Mouse (Mus musculus) left cerebral cortex, adult 8-10 months (tissue): ENCODE measurements around the gene Mark4. TPM values are rescaled to one million over a fixed set of nuclear protein-coding genes. Genes with fewer than 3 reads are reported as not detected.
A peak's percentile ranks its signal among the peaks of the same experiment; 100 is the strongest.

Source experiments
- DNase-seq, 2 experiments: peaks; one replicate each; pipeline ENCODE4 v3.0.0; 2022; ENCODE audit warnings: low spot score in 2 of 2
- total RNA-seq, 4 experiments: library from RNA; stranded (reverse); gene quantifications; 2 replicates each; pipeline ENCODE4 v1.2.4; 2022

Gene Mark4
- total RNA-seq, 4 experiments from 2014 or later = 70.4 to 80.3 (median 76.2) TPM

DNA sequence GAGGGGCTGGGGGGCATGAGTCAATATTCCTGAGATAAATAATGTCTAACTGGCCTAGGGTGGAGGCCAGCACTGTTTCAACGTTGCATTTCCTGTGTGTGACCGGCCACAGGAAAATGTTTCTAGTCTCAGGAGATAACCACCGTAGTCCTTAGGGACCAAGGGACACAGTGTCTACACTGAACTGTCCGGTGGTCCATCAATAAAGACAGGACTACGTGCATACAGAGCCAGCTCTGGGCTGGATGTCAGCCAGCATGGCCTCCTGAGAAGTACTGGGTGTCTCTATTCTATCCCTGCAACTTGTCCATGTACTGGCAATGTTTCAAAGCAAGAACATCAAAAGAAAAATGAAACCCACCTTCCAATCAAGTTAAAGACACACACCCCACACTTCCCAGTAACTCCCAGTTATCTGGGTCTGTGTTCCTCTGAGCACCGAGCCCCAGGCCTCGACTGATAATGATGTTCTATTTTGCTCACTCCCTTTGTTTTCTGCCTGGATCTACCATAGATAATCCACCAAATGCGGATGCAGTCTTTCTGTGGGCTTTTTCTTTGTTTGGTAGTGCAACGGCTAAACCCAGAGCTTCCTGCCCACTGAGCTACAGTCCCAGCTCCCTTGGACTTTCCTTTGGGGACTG is 17.1 kb downstream of the Mark4 start:
- DNase-seq = no peak

DNA sequence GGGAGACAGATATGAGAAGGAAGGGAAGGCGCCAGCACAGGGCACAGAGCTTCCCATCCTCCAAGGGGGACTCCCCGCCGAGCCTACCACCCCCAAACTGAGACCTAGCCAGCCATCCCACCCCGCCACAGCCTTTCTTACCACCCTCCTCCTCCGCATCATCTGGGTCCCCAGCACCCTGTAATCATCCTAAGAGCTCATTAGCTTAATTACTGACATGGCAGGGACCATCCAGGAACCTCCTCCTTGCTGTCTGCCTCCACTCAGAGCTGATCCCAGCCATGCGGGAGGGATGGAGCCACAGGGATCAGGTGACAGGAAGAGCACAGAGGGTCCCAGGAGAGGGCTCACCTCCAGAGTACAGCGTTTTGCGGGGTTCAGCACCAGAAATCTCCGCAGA is 21.6 kb downstream of the Mark4 start:
- DNase-seq = no peak

DNA sequence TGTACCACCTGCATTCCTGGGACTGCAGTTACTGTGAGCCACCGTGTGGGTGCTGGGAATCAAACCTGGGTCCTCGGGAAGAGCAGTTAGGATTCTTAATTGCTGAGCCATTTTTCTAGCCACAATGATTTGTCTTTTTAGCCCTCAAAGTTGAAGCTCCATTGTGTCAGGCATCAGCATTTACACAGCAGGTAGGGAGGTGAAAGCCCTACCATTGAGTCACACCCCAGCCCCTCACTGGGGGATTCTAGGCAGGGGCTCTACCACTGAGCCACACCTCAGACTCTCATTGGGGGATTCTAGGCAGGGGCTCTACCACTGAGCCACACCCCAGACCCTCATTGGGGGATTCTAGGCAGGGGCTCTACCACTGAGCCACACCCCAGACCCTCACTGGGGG is 22.3 kb downstream of the Mark4 start:
- DNase-seq = no peak

DNA sequence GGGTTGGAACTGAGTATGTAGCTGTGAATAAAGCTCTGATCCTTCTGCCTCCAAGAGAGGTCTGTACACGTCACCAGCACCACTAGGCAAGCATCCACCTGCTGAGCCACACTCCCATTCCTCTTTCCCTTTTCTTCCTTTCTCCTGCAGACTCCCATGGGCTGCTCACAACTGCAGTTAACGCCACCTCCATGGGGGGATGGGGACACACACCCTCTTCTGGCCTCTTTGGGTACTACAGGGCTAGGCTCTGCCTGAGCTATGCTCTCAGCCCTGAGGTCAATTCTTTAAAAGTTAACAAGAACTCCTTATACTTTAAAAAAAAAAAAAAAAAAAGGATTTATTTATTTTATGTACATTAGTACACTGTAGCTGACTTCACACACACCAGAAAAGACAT is 26.1 kb downstream of the Mark4 start:
- DNase-seq = no peak

DNA sequence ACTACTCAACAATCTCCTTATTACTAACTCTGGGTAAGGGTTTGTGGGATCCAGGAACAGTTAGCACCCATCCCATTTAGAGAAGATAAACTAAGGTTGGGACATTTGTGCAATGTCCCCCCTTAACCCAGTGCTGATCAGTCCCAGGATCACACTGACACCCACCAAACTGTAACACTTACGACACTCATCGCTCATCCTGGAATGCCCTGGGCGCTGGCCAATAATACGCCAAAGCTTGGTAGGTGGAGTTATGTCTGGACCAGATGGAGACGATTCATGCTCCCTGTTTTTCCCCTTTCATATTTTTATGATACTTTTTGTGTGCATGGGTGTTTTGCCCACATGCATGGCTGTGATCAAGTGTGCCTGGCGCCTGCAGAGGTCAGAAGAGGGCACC is 28.2 kb downstream of the Mark4 start:
- DNase-seq = no peak

DNA sequence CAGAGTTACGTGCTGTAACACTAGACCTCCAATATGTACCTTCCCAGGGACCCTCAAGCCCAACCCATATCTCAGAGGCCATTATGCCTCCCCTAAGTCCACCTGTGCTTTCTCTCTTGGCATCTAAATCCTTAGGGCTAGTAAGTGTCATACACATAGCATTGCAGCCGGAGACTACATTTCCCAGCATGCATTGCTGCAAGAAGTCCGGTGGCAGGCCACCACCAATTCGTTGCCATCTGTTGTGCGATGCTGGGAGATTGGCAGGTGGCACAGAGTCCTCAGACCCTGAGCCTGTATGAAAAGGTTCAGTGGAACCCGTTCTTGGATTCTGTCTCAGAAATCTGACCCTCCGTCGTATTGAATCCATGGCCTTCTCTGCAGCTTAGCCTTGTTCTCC is 28.9 kb downstream of the Mark4 start:
- no peak for DNase-seq

DNA sequence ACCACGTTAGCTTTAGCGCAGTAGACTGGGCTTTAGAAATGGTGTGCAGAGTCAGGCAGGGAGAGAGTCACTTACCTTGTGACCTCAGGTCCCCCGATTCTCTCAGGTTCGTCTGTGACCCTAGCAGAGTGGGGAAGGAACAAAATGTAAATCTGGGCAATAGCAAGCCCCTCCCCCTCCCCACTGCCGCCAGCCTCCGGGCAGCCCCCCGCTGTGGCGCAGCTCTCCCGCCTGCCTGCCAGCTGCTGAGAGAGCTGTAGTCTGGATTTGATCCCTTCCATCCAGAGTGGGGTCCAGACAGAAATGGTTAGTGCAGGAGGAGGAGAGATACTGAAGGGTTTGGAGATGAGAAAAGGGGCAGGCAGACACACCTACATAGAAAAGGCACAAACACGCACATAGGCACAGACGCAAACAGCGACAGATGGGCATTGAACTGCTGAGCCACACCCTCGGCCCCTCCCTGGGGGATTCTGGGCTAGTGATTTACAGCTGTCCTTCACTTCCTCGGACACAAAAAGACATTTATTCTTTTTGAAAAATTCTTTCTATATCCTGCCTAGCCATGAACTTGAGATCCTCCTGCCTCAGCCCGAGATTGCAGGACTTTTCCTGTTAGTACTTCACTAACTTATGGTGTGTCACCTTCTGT is 30.5 kb downstream of the Mark4 start:
- DNase-seq = no peak

DNA sequence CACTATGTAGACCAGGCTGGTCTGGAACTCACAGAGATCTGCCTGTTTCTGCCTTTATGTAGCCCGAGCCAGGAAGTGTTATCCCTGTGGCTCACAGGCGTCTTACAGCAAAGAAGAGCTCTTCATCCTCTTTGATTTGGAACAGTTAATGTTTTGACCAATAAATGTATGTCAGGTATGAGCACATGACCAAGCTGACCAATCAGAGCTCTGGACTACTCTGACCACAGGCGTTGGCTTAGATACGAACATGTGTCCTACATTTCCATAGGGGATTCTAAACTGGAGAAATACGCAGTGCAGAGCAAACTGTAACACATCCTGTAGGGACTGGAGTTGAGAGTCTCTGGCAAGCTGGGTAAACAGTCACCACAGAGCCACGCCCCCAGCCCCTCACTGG is 31.7 kb downstream of the Mark4 start:
- DNase-seq = no peak

DNA sequence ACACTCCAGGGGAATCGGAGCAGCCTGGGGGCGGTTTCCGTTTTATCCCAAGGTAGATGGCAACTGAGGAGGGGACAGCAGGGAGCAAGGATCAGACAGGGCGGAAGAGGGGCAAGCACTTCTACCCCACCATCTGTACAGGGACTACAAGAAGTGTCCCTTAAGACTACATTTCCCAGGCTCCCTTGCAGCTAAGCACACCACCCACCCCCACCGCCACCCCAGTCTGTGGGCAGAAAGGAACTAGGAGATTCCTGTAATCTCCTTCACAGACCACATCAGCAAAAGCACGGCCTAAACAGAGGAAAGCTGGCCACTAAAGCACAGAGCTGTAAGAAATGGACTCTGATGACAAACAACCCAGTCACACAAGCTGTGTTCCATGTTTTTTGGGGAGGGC is 32.3 kb downstream of the Mark4 start:
- no peak for DNase-seq

DNA sequence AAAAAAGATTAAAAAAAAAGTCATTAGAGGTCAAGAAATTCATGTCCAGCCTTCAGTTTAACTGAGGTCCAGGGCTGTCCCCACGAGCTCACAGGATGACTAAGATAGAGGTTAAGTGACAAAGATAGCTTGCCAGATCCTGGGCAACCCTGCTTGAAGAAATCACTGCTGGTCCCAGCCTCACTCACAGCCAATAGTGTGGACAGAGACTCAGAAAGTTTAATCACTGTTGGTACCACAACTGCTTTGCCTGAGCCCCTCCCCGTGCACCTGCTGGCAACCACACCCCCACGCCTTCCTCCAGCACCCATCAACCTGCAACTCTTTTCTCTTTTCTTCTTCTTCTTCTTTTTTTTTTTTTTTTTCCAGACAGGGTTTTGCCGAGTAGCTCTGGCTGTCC is 34.6 kb downstream of the Mark4 start:
- no peak for DNase-seq

DNA sequence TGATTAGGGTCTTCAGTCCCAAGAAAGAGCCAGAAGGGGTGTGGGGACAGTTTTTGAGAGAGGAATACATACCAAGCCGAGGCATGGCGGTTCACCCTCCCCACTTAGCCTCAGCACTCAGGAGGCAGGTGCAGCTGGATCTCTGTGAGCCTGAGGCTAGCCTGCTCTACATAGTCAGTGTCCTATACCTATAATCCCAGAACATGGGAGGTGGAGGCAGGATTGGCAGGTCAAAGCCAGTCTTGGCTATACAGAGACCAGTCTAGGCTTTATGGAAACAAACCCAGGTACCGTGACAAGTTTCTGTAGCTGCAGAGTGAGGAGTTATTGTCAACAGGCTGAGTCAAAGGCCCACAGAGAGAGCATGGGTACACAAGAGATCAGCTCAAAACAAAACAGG is 35.5 kb downstream of the Mark4 start:
- no peak for DNase-seq

DNA sequence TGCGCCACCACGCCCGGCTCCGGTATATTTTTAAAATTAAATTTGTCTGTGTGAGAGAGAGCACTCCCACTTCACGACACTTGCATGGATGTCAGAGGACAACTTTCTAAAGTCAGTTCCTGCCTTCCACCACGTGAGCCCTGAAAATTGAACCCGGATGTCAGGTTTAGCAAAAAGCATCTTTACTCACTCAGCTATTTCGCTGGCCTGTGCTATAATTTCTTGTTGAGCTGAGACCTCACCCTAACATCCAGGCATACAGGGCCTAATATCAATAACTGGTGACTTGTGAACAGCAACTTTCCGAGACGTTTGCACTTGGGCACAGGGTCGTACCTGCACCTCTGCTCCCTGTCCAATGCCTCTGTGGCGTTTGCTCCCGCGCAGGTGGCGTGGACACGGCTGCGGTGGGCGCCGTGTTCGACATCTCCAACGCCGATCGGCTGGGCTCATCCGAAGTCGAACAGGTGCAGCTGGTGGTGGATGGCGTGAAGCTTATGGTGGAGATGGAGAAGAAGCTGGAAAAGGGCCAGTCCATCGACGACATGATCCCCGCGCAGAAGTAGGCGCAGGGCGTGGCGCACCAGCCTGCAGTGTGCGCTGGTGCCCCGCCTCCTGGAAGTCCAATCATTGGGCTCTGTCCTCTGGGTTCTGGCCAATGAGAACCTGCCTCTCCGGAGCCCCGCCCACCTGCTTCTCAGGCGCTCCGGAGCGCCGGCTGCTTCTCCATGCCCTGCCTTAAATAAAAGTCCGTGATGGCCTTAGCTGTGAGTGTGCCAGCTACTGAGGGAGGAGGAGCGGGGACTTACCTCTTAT is 37.6 kb downstream of the Mark4 start:
- peak; percentile 44 to 92 for DNase-seq

DNA sequence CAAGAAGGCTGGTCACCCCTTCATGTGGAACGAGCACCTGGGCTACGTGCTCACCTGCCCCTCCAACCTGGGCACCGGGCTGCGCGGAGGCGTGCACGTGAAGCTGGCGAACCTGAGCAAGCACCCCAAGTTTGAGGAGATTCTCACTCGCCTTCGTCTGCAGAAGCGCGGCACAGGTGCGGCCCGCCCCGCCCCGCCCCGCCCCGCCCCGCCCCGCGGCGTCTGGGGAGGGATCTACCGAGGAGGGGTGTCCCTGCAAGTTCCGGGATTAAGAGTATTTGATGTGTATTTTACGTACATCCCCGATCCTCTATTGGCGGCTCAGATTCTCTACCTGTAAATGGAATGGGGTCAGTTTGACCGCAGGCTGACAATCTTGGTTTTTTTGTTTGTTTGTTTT is 38.5 kb downstream of the Mark4 start:
- DNase-seq = no peak

DNA sequence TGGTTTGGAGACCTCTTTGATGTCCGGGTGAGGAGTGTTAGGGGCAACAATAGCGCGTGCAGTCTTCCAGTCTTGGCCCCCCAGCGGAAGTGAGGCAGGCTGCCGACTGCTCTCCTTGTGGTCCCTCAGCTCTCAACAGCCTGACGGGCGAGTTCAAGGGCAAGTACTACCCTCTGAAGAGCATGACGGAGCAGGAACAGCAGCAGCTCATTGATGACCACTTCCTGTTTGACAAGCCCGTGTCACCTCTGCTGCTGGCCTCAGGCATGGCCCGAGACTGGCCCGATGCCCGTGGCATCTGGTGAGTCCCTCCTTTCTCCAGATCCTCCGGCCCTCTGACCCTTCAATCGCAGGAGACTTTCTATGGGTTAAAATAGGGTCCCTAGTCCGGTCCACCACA is 42.0 kb downstream of the Mark4 start:
- no peak for DNase-seq

DNA sequence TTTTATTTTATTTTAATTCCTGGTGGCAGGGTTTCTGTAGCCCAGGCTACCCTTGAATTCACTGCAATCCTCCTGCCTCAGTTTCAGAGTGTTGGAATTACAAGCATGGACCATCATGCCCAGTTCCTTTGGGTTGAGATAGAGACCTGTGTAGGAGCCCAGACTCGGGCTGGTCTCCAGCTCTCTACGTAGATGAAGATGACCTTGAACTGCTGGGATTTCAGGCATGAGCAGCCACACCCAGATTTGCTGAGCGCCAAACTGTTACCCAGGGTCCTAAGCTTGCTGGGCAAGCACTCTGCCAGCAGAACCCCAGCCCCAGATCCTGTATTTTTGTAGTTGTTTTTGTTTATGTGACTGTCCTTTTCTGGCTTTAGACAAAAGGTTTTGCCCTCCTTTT is 45.1 kb downstream of the Mark4 start:
- no peak for DNase-seq

DNA sequence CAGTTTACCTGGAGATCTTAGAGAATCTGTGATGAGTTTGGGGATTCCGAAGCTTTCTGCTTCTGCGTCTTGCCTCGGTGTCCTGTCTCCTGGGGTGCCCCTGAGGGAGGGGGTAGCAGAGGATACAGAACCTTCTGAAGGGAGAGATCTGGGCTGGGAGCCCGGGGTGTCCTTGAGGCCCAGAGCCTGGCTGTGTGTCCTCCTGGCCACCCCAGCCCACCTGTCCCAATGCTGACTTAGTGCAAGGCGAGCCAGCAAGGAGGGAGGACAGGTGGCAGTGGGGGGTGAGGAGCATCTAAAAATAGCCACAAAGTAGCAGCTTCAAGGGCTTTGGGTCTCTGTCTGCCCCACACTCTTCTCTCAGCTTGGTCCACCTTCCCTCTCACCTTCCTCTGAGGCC is 46.8 kb downstream of the Mark4 start:
- no peak for DNase-seq

DNA sequence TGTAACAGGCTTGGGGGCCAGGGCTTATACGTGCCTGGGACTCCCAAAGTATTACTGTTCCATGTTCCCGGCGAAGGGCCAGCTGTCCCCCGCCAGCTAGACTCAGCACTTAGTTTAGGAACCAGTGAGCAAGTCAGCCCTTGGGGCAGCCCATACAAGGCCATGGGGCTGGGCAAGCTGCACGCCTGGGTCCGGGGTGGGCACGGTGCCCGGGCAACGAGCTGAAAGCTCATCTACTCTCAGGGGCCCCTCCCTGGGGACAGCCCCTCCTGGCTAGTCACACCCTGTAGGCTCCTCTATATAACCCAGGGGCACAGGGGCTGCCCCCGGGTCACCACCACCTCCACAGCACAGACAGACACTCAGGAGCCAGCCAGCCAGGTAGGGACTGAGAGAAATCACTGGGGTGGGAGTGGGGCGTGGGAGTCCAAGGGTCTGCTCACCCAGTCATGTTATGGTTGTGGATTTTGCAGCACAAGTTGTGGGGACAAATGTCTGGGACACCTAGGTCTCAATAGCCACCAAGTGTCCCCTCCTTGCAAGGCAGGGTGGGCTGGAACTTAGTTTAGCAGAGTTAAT is 47.8 kb downstream of the Mark4 start:
- no peak for DNase-seq

DNA sequence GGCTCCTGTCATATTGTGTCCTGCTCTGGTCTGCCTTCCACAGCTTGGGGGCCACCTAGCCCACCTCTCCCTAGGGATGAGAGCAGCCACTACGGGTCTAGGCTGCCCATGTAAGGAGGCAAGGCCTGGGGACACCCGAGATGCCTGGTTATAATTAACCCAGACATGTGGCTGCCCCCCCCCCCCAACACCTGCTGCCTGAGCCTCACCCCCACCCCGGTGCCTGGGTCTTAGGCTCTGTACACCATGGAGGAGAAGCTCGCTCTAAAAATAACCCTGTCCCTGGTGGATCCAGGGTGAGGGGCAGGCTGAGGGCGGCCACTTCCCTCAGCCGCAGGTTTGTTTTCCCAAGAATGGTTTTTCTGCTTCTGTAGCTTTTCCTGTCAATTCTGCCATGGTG is 48.9 kb downstream of the Mark4 start:
- no peak for DNase-seq

DNA sequence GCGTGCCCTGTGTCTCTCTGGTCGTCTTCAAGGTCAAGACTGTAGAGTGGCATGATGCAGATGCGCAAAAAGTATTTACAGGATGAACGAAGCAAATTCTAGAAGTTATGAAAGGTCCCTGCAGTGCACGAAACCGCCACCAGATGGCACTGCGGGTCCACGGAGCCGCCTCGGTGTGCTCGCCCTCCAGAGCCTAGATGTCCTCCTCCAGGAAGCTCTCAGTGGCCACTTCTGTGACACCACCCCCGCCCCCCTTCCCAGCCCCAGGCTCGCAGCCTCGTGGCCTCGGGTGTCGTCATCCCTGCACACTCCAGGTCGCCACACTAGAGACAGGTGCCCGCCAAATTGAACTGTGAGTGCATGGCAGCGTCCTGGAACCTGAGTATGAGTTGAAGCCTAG is 53.2 kb downstream of the Mark4 start:
- DNase-seq = peak in 1 of 2 experiments; percentile 89

DNA sequence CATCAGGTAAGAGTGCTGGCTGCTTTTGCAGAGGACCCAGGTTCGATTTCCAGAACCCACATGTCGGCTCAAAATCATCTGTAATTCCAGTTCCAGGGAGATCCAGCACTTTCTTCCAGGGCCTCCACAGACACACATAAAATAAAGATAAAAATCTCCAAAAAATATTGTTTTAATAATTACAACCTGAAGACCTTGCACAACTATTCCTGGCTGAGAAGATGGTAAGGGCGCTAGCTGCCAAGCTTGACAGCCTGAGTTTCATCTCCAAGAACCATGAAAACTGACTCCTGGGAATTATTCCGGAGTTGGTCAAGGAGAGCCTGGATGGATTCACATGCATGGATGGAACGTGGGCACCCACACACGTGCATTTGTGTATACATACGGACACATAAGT is 54.1 kb downstream of the Mark4 start, which contains the start of gene Ckm:
Ckm (plus strand) TSS at position 301 of the 400 bp plus-strand sequence.
- no peak for DNase-seq

DNA sequence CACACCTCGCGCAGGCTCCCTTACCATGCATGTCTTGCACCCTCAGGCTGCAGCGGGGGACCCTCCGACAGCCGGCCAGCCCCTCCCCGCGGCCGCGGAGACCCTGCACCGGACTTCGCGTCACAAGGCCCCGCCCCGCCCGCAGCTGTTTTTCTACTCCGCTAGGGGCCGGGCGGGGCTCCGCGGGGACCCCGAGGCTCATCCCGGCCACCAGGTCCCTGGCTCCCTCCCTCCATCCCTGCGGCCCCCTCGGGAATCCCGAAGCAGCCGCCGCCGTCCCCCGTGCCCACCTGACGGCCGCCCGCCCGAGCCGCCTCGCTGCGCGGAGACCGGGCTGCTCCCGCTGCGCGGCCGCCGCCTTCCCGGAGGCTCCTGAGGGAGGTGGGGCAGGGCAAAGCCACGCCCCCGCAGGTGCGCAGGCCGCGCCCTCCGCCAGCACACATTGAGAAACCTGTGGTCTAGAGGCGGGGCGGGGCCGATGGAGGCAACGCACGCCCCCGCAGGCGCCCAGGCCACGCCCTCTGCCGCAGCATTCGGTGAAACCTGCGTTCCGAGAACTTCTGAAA is 54.8 kb downstream of the Mark4 start, which contains the start of gene Klc3:
Klc3 (minus strand) TSS at position 374 of the 566 bp plus-strand sequence.
- no peak for DNase-seq
